Mouse (Mus musculus) cortical plate, adult 2 months (tissue): ENCODE measurements around the gene Robo1. TPM values are rescaled to one million over a fixed set of nuclear protein-coding genes. Genes with fewer than 3 reads are reported as not detected.

Experiments used
- H3K27ac ChIP-seq: fragments of 200-500 bp; 2 replicates; pipeline ENCODE4 v1.5.1; 2012; ENCODE audit warnings: low read length, control low read depth, inconsistent platforms; ENCODE audit not compliant: insufficient read depth
- H3K4me1 ChIP-seq: fragments of 200-500 bp; 2 replicates; pipeline ENCODE4 v1.6.1; 2011; ENCODE audit warnings: low read length; ENCODE audit not compliant: control insufficient read depth, insufficient read depth
- H3K4me3 ChIP-seq: fragments of 200-500 bp; 2 replicates; pipeline ENCODE4 v1.5.1; 2011; ENCODE audit warnings: mild to moderate bottlenecking, low read length, control low read depth; ENCODE audit not compliant: insufficient read depth
- CTCF ChIP-seq: fragments of 200-500 bp; IDR thresholded peaks from 2 replicates; pipeline ENCODE4 v1.5.1; 2011; ENCODE audit warnings: mild to moderate bottlenecking, control low read depth, low read length; ENCODE audit not compliant: insufficient read depth; ENCODE audit errors: extremely low read depth
- POLR2A ChIP-seq: fragments of 200-500 bp; IDR thresholded peaks from 2 replicates; pipeline ENCODE4 v1.6.1; 2011; ENCODE audit warnings: mild to moderate bottlenecking, low read length, control low read depth; ENCODE audit not compliant: insufficient read depth; ENCODE audit errors: extremely low read depth
- polyA plus RNA-seq: library from polyadenylated mRNA; depleted of rRNA; stranded (reverse); fragments of >200 nt; gene quantifications from 2 replicates; pipeline ENCODE4 v1.2.3, GENCODE M21; 2012

The Robo1 gene
- polyA plus RNA-seq, 1 experiment = 14.1 TPM

DNA sequence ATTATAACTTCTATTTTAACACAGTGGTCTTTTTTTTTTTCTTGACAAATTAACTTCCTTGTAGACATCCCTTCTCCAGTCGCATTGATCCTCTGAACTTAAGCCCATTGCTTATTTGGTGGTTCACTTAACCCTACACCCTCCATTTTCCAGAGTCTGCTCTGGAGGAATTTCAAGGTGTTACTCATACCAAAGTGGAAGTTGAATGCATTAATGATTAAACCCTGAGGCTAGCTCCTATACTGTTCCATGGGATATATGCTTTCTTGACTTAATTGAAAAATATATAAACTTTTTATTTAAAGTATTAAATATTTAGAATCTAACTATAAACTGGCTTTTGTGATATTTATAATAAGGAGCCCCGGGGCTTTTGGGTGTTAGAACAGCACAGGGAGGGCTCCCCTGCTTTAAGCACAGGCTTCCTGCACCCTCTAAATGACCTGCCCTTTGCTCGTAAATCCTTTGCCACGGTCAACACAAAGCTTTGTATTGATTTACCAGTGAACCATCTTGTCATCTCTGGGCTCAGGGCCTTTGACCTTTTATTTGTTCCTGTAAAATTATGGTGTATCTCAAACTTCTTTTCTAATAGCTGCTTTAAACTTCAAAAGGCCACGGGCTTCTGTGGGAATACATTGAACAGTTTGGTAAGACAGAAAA is 522.4 kb downstream of the Robo1 start:
- Histone ChIP-seq H3K4me3 (no peak overlapping the region), H3K27ac (no peak overlapping the region), H3K4me1 (no peaks in the 10 kb centered on the region)
- TF ChIP-seq CTCF = no peak
- TF ChIP-seq POLR2A = no peak

DNA sequence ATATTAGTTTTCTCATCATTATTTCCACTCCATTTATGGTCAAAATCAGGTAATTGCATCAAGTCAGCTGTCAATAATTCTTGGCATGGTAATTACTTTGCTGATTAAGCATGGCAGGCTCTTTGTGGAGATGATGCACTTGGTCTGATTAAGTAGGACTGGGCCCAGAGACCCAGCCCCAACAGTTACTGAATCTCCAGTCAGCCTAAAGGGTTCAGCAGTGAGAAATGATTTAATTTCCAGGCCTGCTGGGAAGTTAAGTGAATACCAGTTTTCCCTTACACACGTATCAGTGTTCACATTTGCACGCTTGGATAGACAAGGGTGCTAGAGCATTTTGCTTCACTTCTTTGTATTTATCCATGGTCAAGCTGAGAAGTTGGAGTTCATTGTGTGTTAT is 526.2 kb downstream of the Robo1 start:
- Histone ChIP-seq H3K4me3 (no peak overlapping the region), H3K4me1 (no peaks in the 10 kb centered on the region), H3K27ac (no peak overlapping the region)
- TF ChIP-seq CTCF = no peak
- no peak for TF ChIP-seq POLR2A

- H3K4me3 ChIP-seq = no peak overlapping the region
- H3K4me1 ChIP-seq = no peaks in the 10 kb centered on the region
- H3K27ac ChIP-seq = no peak overlapping the region
- TF ChIP-seq CTCF (no peak), POLR2A (no peak)
Observed at GRCm38 (mm10) chr16:72839031-72839430, 530.9 kb downstream of the Robo1 start.

GRCm38 (mm10) chr16:72841066-72841465 is 533.0 kb downstream of the Robo1 start:
- TF ChIP-seq POLR2A (no peak), CTCF (no peak)
- H3K4me3 ChIP-seq = no peak overlapping the region
- H3K4me1 ChIP-seq = no peaks in the 10 kb centered on the region
- no peak overlapping the region for H3K27ac ChIP-seq

GRCm38 (mm10) chr16:72854101-72854500 is 546.0 kb downstream of the Robo1 start:
- H3K27ac ChIP-seq = no peak overlapping the region
- no peak overlapping the region for H3K4me3 ChIP-seq
- H3K4me1 ChIP-seq = no peaks in the 10 kb centered on the region; the same call in 1 of the 2 replicates
- no peak for TF ChIP-seq POLR2A
- no peak for TF ChIP-seq CTCF

DNA sequence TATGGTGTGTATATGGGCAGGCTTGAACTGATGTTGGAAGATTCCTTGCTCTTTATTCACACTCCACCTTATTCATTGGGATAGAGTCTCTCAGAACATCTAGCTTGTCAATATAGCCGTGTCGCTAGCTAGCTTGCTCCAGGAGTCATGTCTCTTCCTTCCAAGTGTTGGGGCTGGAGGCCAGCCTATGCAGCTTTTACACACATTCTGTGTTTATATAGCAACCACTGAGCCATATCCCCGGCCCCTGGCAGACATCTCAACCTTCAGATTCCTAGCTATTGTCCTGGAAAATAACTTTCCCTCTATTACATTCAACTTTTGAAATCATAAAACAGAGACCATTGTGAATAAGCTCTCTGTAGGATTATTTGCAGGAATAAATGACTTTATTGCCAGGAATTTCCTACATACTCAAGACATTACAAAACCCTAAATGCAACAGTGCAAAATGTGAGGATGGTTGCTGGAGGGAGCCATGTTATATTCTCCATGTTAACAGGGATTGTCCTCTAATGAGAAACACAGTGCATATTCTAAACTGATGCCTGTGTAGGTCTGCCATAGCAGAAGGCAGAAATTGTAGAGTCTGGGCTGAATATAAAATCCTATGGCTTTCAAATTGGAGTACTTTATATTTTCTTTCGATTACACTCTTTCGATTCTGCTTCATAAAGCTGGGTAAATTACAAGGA is 546.9 kb downstream of the Robo1 start:
- Histone ChIP-seq H3K4me3 (no peak overlapping the region), H3K4me1 (no peaks in the 10 kb centered on the region; the same call in 1 of the 2 replicates), H3K27ac (no peak overlapping the region)
- no peak for TF ChIP-seq POLR2A
- no peak for TF ChIP-seq CTCF

DNA sequence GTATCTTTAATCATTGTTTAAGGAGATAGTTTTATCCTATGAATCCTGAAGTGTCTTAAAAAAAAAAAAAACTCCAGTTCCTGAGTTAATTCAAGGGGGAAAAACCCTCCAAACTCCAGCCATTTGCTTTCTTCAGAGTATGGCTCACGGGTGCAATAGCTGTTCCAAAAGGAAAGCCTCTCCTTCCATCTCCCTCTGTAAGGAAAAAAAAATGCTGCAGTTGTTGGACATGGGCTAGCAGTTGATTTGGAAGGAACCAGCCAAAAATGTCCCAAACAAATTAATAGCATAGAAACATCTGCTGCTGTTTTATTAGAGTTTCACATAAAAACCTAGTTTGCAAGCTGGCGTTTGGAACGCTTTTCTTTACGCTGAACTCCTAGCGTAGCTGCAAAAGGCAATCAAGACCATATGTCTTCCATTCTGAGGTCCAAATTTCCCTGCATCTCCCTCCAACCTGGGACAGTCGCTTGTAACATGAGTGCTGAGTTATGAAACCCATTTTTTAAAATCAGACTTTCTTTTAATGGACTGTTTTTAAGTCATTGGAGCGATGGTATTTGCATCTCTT is 553.7 kb downstream of the Robo1 start:
- no peak for TF ChIP-seq POLR2A
- no peak for TF ChIP-seq CTCF

GRCm38 (mm10) chr16:72866011-72866410 is 557.9 kb downstream of the Robo1 start:
- TF ChIP-seq CTCF (no peak), POLR2A (no peak)
- Histone ChIP-seq H3K4me1 (no peaks in the 10 kb centered on the region), H3K4me3 (no peak overlapping the region), H3K27ac (no peak overlapping the region)

More for the DNA sequence above, 553.7 kb downstream of the Robo1 start:
- Histone ChIP-seq H3K4me1 (no peaks in the 10 kb centered on the region), H3K27ac (no peak overlapping the region), H3K4me3 (no peak overlapping the region)

DNA sequence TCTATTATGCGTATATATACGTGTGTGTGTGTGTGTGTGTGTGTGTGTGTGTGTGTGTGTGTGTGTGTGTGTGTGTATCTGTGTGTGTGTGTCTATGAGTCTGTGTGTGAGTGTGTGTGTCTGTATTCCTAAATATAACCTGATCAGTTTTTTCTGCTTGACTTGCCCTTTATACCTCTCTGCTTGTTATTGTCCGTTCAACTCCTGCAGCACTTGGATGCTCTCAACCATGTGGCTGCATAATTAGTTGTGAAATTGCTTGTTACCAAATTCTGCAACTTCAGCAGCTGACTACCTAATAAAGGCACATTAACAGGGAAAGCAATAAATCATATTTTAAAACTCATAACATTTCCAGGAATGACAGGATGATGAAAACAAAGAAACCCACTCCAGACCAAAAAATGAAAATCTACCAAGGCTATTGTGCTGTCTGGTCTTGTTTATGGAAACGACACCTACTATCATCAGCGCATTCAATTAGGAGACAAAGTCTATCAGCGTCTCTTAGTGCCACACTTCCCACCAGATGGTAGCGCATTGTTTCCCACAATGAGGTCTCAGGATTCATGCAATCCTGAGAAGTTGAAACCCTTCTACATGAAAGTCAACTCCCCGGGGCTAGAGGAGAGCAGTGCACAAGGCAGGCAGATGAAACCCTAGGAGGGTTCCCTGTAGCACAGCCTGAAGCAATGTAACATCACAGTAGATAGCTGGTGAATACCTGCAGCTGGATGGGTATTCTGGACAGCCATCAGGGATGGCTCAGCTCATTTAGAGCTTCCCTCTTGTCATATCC is 567.0 kb downstream of the Robo1 start:
- TF ChIP-seq CTCF (no peak), POLR2A (no peak)
- Histone ChIP-seq H3K4me1 (no peaks in the 10 kb centered on the region), H3K27ac (no peak overlapping the region), H3K4me3 (no peak overlapping the region)
